Mouse (Mus musculus): ENCODE measurements around the gene Sidt2.

Sidt2 gene

GRCm38 (mm10) chr9:45911673-45912072 lies 43.4 kb downstream of the Sidt2 start:
- peak; percentile 54 for DNase-seq (ENCODE audit: low read depth, low spot score)

DNA sequence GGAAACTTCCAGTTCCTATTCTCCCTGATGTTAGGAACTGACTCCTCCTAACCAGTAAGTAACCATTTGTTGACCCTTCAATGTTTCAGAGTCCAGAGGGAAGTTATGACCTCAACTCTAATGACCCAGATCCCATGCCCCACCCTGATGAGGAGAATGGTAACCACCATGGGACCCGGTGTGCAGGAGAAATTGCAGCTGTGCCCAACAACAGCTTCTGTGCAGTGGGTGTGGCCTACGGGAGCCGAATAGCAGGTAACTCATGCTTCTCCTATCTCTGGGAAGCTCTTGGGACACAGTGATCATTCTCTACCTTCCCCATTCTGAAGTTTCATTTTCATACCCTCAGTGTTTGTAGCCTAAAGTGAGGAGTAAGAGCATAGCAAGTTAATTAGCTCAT lies 44.1 kb downstream of the Sidt2 start:
- DNase-seq (ENCODE audit: low read depth, low spot score) = no peak

GRCm38 (mm10) chr9:45907078-45907428 lies 48.0 kb downstream of the Sidt2 start:
- no peak for DNase-seq (ENCODE audit: low read depth, low spot score)

DNA sequence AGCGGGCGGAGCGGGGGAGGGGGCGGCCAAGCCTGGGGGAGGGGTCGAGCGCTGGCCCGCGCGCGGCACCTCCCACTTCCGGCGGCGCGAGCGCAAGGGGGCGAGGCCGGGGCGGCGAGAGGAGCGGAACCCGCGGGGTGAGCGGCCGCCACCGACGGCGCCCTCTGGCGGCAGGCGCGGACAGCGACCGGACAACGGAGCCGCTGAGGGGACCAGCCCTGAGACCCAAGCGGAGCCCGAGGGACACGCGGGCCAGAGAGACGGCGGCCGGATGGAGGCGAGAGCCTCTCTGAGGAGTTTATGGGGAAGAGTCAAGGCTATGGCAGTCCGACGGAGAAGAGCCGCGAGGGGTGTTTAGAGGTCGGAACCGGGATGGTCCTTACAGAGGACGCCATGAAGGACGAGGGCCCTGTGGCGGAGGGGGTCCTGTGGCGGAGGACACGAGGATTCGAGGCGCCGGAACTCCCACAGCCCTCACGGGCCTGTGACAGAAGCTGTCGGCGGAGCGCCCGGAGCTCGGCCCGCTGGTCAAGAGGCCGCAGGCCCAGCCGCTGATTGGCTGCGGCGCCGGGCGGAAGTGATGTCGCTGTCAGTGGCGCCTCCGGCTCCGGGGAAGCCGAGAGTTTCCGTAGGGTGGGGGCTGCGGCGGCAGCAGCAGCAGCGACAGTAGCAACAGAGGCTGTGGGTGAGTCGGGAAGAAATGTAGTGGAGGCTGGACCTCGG lies 48.5 kb downstream of the Sidt2 start, which contains the start of the genes Pcsk7 and Rnf214:
TSS of gene Pcsk7 (plus strand) at position 143 of the 723 bp plus-strand sequence.
TSS of gene Rnf214 (minus strand) at position 557 of the 723 bp plus-strand sequence.
- peak; percentile 97 for DNase-seq (ENCODE audit: low read depth, low spot score)

DNA sequence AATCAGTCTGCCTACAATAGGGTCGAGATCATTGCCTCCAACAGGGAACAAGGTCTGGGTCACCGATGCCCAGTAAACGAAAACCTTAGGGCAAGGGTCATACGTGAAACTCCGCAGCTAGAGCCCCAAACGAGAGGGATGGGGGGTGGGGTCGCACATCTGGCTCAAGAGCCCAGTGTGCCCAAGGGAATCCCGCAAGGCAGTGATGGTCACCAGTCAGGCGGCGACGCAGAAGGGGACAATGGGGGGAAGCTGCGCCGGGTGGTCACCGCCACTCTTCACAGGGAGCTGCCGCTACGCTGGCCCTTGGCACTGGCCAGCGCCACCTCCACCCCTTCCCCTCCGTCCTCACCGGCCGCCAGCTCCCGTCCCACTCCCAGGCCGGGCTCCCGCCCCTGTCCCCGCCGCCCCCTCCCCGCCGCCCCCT lies 49.2 kb downstream of the Sidt2 start:
- peak; percentile 15 for DNase-seq (ENCODE audit: low read depth, low spot score)

- no peak for DNase-seq (ENCODE audit: low read depth, low spot score)
Observed at GRCm38 (mm10) chr9:45905196-45905595, 49.9 kb downstream of the Sidt2 start.

DNA sequence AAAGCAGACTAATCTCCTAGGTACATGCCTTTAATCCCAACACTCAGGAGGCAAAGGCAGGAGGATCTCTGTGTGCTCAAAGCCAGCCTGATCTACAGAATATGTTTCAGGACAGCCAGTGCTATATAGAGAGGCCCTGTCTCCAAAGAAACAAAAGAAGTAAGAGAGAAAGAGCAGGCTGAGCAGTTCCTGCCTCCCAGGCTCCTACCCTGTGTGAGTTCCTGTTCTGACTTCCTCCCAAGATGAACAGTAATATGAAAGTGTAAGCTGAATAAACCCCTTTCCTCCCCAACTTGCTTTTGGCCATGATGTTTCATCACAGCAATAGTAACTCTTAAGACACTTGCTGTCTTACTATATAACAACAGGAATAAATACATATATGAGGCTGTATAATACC lies 61.4 kb downstream of the Sidt2 start:
- DNase-seq (ENCODE audit: low read depth, low spot score) = no peak

All from brain, adult 2 months (tissue).